Mouse (Mus musculus): ENCODE results near the gene Tpcn2.

Tpcn2 gene

GRCm38 (mm10) chr7:145242851-145243712, 40.7 kb downstream of the Tpcn2 start:
- in situ Hi-C loops (cut with MboI): loop anchor here (5.0 kb wide), 1 partner anchor 306 kb away; the partner anchor contains the start of gene Ccnd1

GRCm38 (mm10) chr7:145242028-145242427, 41.8 kb downstream of the Tpcn2 start:
- in situ Hi-C loops (cut with MboI): loop anchor here (5.0 kb wide), 1 partner anchor 305 kb away; the partner anchor contains the start of gene Ccnd1

- in situ Hi-C loops (cut with MboI): loop anchor here (5.0 kb wide), 1 partner anchor 304 kb away; the partner anchor contains the start of gene Ccnd1
Measured at GRCm38 (mm10) chr7:145240929-145241328, 42.9 kb downstream of the Tpcn2 start.

GRCm38 (mm10) chr7:145239736-145240505, 43.9 kb downstream of the Tpcn2 start:
- in situ Hi-C loops (cut with MboI): loop anchor here (5.0 kb wide), 1 partner anchor 303 kb away; the partner anchor contains the start of gene Ccnd1

GRCm38 (mm10) chr7:145239145-145239544, 44.7 kb downstream of the Tpcn2 start:
- in situ Hi-C loops (cut with MboI): no loop called here

DNA sequence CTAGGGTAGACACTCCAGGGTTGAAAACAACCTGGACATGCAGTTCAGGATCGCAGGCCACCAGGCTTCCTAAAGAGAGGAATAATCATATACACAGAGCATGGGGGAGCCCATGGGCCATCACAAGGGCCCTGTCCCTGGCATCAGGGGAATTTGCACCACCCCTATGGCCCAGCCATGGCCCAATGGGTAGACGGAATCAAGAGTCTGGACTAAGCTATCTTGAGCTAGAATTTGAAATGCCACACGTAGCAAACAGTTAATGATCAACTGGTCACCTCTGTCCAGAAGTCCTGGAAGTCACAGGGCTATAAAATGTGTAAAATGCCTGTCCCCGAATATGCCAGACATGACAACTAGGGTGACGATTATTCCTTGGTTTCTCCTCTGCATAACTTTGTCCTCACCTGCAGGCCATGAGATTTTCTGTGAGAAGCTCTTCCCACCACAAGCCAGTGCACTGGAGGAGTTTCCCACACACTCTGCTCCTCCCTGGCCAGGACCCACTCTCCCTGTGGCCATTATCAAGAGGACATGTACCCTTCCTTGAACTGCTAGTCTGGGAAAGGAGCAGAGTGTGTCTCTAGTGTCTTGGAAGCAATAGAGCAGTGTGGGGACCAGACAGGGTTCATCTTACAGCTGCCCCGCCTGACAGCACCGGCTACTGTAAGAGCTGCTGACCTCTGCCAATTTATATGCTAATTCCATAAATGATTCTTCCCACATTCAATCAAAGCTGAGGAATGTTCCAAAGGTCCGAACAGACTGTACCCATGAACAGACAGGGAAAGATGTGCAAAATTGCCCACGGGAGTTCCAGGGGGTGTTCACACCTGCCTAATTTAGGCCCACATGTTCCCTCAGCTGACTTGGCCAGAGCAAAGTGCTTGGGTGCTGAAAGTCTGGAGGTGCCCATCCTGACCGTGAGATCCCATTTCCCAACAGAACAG, 48.7 kb downstream of the Tpcn2 start:
- in situ Hi-C loops (cut with MboI): no loop called here

DNA sequence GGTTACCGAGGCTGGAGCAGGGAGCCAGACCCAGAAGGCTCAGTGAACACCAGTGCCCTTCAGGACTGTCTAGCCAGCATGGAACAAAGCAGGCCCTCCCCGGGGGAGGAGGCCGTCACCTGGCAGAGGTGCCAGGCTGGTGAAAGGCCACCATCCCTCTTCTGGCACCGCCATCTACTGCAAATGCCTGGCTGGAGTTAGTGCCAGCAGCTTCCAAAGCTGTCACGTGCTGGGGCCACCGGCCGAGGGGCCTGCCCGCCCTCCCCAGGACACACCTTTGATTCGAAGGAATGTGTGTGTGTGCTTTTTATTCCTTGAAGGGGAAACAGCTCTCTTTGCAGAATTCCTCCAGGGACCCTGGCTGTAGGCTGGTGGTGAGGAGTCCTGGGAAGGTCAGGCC, 52.2 kb downstream of the Tpcn2 start:
- in situ Hi-C loops (cut with MboI): no loop called here

GRCm38 (mm10) chr7:145226641-145227040, 57.2 kb downstream of the Tpcn2 start:
- in situ Hi-C loops (cut with MboI): no loop called here

GRCm38 (mm10) chr7:145225626-145226025, 58.2 kb downstream of the Tpcn2 start:
- in situ Hi-C loops (cut with MboI): no loop called here

DNA sequence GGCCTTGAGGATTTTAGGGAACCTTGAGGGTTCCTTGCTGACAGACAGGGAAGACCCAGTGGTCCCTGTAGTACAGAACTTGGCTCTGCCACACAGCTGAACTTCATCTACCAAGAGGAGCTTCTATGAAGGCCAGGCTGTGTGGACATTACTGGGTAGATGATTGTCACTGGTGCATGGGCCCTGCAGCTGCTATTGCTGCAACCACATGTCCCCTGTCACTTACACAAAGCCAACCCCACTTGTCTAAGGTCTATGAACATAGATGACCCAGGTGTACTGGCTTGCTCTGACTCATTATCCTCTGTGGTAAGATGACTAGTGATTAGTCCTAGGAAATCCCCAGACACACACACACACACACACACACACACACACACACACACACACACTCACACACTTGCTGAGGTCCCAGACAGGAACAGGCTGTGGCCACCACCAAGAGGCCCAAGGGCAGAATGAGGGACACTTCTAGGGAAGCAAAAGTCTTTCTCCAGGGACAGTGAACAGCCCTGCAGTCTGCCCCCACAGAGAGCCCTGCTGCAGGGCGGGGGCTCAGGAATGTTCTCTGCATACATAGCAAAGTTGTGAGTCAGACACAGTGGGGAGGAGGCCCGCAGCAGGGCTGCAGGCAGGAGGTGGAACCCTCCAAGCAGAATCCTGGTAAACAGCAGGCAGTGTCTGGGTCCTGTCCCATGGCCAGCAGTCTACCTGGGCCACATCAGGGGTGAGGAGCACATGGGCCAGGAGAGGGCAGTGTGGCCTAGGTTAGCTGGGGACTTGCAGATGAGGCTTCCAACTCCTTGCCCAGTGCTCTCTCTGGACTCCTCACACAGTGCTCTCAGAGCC, 61.7 kb downstream of the Tpcn2 start:
- in situ Hi-C loops (cut with MboI): no loop called here

DNA sequence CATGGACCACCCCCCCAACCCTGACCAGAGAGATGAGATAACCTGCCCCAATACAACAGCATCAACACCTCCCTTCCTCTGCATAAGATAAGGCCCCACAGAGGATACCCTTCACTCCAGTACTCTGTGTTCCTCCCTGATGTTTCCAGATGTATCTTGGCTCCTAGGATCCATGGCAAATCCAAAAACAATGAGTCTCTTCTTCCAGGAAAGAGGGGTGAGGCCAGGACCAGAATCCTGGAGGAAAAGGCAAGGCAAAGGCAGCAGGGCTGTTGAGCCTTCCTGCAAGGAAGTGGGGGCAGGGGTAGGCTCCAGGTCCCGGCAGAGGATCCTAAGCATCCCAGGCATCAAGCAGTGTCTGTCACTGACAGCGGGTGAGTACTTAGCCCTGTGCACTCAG, 62.5 kb downstream of the Tpcn2 start:
- in situ Hi-C loops (cut with MboI): no loop called here

- in situ Hi-C loops (cut with MboI): no loop called here
Measured at GRCm38 (mm10) chr7:145219420-145219831, 64.4 kb downstream of the Tpcn2 start.

- in situ Hi-C loops (cut with MboI): no loop called here
Measured at GRCm38 (mm10) chr7:145216591-145216990, 67.2 kb downstream of the Tpcn2 start.

DNA sequence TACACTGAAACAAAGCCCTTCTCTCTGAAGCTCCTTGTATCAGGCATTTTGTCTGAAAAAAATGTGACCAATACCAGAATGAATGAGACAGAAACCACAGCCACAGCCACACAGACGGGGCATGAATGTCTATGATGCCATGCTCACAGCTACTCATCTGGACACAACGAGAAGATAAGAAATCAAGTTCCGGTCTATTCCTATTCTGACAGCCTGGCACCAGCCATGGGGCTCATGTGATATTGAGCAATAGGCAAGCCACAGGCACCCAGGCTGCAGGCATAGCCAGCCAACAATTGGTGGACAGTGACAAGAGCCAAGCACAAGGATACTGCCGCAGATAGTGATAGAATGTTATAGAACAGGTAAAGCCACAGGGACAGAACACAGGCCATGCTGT, 68.3 kb downstream of the Tpcn2 start:
- in situ Hi-C loops (cut with MboI): no loop called here

DNA sequence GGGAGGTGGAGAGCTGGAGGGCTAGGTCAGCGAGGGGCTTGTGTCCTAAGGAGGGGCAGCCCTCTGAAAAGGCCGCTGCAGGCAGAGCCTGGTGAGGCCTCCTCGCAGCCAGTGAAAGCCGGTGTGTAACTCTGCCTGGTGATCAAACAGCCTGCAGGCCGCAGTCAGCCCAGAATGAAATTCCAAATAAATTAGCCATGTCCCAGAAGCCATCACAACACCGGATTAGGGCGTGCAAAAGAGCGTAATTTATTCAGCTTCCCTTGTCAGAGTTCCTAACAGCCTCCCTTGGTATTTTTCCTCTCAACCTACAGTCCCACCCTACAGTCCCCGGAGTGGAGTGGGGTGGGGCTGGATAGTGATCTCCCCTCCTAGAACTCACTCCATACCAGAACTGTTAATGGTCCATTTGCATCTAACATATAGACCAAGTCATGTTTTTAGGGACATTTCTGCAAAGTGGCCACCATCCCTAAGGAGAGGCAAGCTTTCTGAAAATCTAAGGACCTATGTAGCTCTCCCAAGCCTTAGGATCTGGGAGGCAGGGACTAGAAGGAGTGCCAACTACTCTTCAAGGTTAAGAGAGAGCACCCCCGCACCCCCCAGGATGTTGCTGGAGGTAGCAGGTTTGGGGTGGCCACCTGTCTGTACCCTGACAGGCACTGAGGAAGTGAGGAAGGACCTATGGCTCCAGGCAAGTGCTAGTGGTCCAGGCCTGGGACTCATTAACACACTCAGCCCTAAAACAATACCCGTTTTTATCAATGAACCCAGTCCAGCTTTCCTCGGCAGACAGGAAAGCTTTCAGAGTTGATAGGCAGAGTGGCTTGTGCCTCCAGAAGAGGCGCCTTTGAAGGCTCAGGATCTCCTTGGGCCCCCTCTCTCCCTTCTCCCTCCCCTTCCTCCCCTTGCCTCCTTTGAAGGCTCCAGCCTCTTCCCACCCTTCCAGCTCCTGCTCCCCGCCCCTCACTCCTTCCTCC, 71.8 kb downstream of the Tpcn2 start:
- in situ Hi-C loops (cut with MboI): no loop called here

GRCm38 (mm10) chr7:145210477-145211070, 73.2 kb downstream of the Tpcn2 start:
- in situ Hi-C loops (cut with MboI): no loop called here

GRCm38 (mm10) chr7:145208006-145208405, 75.8 kb downstream of the Tpcn2 start, which contains the start of gene 1810010D01Rik:
TSS of gene 1810010D01Rik (minus strand) at chr7:145208119.
- in situ Hi-C loops (cut with MboI): no loop called here

DNA sequence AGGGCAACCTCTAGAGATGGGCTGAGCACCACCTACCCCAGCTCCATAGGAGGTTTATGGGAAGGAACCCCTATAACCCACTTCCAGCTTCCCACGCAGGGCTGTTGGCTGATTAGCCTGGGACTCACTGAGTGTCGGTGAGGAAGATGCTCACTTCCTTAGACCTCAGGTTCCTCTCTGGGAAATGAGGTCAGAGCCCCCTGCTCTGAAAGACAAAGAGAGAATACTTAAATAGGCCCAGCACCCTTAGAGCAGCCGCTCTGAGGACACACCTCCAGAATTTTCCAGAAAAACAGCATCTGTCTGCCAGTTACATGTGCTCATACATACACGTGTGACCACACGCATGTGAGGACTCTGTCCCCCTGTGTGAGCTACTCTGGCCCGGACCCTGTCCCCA, 77.0 kb downstream of the Tpcn2 start:
- in situ Hi-C loops (cut with MboI): no loop called here

All from mature B cell (primary cell).